Mouse (Mus musculus): Measurements from ENCODE around the gene Bpifb6. TPM values are rescaled to one million over a fixed set of nuclear protein-coding genes. Genes with fewer than 3 reads are reported as not detected.

Gene Bpifb6
- total RNA-seq (2021) = 1 to 10 TPM in 1 of 2 experiments, under 1 TPM in 1; 0.55 to 6.3 TPM
- polyA plus RNA-seq (2012; rRNA removed) = 0.06 TPM in 1 of 2 replicates, not detected in the other
- long read RNA-seq = 0 reads

DNA sequence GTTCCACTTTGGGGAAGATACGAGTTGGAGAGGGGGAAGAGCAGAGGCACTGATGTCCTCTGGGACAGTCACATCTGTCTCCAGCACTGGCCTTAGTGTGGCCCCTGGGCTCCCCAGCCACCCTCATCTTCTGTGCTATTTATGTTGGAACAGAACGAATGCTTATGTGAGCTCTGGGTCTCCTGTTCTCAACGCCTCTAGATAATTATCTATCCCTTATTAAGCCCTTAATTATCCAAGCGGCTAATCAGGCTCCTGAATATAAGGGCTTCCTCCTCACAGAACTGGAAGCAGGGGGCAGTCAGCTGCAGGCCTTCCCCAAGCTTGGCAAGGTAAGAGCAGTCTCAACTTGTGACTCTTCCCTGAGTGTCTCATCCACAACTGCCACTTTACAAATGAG, at the start of gene Bpifb6:
Bpifb6 (plus strand) TSS at position 301 of the 400 bp plus-strand sequence.
- no peak for DNase-seq

DNA sequence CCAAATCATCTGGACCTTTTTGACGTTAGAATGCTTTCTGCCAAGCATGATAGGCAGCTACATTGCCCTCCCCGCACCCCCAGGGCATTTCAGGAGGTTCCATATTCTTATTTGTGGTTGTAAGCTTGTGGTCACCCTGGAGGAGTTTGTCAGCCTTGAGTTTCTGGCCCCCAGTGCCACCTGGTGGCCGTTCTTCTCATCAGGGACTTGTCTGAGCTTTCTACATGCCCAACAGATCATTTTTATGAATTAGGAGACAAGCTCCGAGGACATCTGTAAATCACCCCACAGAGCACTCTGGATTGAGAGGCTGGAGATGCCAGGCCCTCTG, 49.2 kb upstream of the Bpifb6 start:
- peak; percentile 75 for DNase-seq

DNA sequence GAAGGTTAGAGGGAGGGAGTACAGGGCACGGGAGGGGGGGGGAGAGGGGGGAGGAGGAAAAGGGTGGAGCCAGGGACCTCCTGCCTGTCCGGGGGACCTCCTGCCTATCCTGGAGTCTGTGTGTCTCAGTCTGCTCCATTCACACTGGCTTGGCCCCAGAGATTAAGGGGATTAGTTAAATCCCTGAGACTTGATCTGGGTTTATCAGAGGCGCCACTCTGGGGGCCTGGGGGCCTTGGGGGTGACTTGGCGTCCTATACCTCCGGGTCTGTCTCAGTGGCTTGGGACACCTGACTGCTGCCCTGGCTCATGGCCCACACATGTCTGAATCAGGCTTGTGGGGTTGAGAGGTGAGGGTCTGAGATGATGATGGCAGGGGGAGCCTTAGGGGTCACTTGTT, 46.6 kb upstream of the Bpifb6 start:
- DNase-seq = no peak

- no peak for DNase-seq
Measured at GRCm38 (mm10) chr2:153859581-153859980, 40.6 kb upstream of the Bpifb6 start.

GRCm38 (mm10) chr2:153860315-153860714, 39.9 kb upstream of the Bpifb6 start:
- no peak for DNase-seq

GRCm38 (mm10) chr2:153860715-153861114, 39.5 kb upstream of the Bpifb6 start:
- DNase-seq = no peak

DNA sequence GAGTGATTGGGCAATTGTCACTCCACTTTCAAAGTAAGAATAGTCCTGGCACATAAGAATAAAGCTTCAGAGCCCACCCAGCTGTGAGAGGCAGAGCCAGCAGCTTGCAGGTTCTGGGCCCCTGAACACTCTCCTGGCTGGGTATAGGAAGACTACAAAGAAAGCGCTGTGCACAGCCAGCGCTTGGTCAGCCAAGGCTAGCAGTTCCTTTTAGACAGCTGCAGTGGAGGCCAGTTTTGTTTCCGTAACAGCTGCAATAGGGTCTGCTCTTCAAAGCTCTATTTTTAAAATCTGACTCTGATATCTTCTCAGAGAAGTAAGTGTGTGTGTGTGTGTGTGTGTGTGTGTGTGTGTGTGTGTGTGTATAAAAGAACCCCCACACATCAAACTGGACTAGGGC, 38.2 kb upstream of the Bpifb6 start:
- no peak for DNase-seq

DNA sequence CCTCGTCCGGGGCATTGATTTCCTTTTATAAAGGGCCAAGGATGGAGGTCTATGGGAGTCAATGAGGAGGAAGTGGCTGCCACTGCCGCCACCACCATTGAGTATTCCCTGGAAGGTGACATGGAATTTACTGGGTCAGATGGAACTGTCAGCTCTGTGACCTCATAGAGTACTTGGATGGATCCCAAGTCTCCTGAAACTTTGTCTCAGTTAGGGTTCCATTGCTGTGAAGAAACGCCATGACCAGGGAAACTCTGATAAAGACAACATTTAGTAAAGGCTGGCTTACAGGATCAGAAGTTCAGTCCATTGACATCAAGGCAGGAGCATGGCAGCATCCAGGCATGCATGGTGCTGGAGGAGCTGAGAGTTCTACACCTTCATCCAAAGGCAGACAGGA, 29.2 kb upstream of the Bpifb6 start, which contains the start of gene Sun5:
Sun5 (minus strand) TSS at position 101 of the 400 bp plus-strand sequence.
- no peak for DNase-seq

DNA sequence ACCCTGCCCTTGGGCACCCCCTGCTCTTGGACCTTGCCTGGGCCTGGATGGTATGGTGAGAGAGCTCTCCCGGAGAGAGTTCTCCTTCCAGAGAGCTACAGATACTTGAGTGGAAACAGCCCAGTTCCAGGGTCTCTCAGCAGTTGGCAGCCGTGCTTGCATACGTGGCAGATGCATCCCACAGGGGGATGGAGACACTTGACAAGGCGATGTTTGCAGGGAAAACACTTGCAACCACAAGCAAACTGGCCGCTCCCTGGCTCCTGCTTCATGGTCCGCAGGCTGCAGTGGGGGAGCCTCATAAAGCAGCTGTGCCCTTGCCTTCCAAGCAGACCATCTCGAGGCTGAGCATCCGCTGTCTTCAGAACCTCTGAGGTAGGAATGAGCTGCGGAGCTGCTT, 25.4 kb upstream of the Bpifb6 start, which contains the start of gene Bpifb2:
Bpifb2 (plus strand) TSS at position 301 of the 400 bp plus-strand sequence.
- no peak for DNase-seq

- no peak for DNase-seq
Measured at GRCm38 (mm10) chr2:153899111-153899510, 1.1 kb upstream of the Bpifb6 start.

GRCm38 (mm10) chr2:153902726-153903125, 2.5 kb downstream of the Bpifb6 start:
- no peak for DNase-seq

DNA sequence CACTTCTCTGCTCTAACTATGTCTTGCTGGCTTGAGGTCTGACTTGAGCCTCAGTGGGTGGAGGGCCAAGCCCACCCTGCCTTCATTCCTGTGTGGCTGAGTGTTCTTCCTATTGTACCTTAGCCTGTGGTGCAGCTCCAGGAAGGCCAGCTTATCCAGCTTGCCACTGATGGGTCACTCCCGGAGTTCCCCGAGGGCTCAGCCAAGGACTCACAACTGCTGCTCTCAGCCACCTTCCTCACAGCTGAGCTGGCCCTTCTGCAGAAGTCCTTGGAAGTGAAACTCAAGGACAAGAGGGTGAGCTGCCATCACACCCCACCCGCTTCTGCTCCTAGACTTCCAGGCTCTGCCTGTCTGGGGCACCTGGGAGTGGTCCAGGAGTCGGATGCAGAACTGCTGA, 6.4 kb downstream of the Bpifb6 start:
- DNase-seq = peak; percentile 85

DNA sequence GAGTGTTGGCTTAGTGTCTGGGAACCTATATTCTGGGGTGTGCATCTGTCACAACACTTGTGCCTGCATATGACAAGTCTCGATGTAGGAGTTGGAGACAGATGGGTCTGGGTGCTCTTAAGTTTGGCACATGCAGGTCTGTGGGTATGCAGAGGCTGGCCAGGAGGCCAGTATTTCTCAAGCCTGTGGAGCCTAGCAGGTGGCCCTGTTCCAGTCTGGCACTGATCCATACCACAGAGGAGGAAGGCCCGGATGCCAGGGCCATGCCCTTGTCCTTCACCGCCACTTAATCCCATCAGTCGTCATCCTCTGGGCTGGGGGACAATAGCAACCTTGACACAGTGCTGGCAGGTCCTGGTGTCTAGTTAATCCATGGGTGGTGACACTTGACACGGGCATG, 14.0 kb downstream of the Bpifb6 start:
- peak; percentile 94 for DNase-seq

DNA sequence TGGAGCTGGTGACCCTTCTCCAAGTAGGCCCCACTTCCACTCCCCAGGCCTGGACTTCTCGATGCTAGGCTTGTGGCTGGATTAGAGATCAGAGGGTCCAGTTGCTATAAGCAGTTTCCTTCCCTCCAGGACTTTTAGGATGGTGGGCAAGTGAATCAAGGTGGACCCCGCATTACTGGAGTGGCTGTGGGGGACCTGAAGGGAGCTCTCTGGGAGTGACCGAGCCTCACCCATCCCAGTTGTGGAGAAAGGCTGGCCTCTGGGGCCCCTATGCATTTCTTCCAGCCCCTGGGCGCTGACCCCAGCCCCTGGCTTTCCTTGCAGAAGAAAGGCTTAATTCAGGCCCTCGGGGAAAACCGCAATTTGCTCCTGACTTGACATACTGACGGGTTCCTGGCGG, 17.7 kb downstream of the Bpifb6 start, which contains the start of gene Bpifb3:
Bpifb3 (plus strand) TSS at position 301 of the 400 bp plus-strand sequence.
- DNase-seq = no peak

- DNase-seq = peak; percentile 36
Measured at GRCm38 (mm10) chr2:153921246-153921645, 21.1 kb downstream of the Bpifb6 start.

- DNase-seq = peak; percentile 63
Measured at GRCm38 (mm10) chr2:153929871-153930413, 29.8 kb downstream of the Bpifb6 start.

DNA sequence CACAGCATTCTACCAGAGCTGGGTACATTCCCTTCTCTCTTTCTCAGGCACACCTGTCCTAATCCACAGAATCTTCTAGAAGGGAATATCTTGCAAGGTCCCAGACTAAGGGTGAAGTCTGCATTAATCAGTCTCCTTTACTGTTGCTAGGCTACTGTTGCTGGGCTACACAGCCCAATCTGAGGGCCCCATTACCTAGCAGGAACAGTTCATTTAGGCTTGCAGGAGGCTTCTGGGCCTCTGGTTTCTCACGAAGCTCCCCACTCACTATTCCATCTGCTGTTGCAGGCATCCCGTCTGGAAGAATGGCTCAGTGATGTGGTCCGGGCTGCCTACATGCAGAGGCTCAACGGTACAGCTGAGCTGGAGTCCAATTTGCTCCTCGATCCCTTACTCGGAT, 30.9 kb downstream of the Bpifb6 start:
- no peak for DNase-seq

DNA sequence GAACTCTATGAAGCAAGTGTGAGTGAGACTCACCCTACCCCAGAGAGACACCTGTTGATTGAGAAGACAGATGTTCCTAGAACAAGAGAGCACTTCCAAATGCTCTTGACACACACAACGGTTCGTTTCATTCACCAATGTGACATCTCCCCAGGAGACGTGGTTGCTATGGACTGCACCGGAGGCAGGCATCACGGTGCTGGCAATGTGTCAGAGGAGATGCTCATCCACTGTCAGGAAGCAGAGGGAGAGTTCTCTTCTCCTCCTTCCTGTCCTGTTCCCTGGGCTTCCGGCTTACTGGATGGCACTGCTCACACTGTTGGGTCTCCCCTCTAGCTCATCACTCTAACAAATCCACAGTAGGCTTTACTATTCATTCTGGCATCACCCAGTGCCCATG, 33.1 kb downstream of the Bpifb6 start:
- DNase-seq = no peak

GRCm38 (mm10) chr2:153935348-153935747, 35.2 kb downstream of the Bpifb6 start:
- peak; percentile 74 for DNase-seq

DNA sequence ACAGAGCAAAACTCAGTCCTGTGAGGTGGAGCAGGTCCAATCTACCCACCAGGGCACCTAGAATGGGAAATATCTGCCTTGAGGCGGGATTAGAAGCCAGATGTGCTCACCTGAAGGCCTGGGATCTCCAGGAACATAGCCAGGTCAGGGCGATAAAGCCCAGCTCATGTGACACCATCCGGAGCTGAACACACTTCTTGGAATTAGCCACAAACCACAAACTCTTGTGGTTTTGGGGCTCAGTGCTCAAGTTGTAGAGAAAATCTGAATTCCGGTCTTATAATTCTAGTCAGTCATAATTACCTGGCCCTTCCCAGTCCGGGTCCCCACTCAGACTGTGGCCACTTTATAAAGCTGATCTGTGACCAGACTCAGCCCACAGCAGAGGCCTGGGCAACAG, 37.7 kb downstream of the Bpifb6 start, which contains the start of gene Bpifb4:
Bpifb4 (plus strand) TSS at position 370 of the 400 bp plus-strand sequence.
- no peak for DNase-seq

GRCm38 (mm10) chr2:153943537-153943936, 43.3 kb downstream of the Bpifb6 start:
- DNase-seq = peak; percentile 49

DNA sequence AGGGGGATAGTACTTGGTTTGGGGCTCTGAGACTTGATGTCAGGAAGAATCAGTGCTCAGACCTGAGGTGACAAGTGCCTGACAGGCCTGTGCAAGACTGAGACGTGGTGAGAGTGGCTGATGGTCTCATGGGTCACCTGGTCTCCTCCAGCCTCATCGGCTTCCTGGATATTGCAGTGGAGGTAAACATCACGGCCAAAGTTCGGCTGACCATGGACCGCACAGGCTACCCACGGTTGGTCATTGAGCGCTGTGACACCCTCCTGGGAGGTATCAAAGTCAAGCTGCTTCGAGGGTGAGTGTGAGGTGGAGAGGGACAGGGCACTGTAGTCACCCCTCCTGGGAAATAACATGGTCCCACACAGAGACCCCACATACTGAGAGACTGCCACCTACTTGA, 44.4 kb downstream of the Bpifb6 start:
- no peak for DNase-seq

DNA sequence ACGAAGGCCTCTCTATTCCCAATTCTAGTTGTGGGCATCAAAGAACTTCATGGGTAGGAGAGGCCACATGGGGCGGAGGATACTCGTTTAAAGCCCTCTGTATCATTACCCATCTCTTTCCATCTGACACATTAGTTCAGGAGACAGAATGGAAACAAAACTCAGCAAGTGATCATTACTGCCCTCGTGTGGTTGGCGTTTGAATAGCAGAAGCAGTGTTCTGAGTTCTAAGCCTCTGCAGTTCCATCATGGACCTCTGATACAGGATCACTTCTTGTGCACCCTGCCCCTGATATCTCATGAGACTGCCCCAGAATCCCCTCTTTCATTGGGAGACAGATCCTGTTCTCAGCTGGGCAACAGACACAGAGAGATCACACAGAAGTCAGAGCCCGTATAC, 52.7 kb downstream of the Bpifb6 start:
- DNase-seq = peak; percentile 59

DNA sequence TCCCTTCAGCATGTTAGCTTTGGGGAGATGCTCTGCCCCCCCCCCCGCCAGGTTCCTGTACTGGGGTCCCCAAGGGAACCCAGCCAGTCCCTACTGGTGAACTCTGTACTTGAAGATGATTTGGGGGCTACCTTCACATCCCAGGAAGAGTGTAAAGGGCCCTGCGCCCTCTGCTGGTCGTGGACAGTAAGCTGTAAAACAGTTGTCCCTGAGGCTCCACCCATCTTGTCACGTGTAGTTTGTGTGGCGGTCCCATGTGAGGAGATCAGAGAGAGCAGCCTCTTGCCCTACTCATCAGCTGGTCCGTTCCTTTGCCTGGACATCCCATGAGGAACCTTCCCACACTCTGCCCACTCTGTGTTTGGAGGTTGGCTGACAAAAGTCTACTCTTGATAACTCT, 53.6 kb downstream of the Bpifb6 start:
- DNase-seq = peak; percentile 45

Measured in adrenal gland, adult 2 months (tissue).